Mouse (Mus musculus) kidney, adult 2 months (tissue): ENCODE measurements around the gene Cyp39a1. TPM values are rescaled to one million over a fixed set of nuclear protein-coding genes. Genes with fewer than 3 reads are reported as not detected.

ENCODE experiments used
- DNase-seq: peaks from one replicate; pipeline ENCODE4 v3.0.0; 2021
- H3K27ac ChIP-seq: fragments of 200-500 bp; 2 replicates; pipeline ENCODE4 v1.5.1; 2012; ENCODE audit warnings: low read depth, low read length, control low read depth, inconsistent platforms; ENCODE audit not compliant: insufficient read depth
- H3K27me3 ChIP-seq: fragments of 200-500 bp; replicated peaks from 2 replicates; pipeline ENCODE4 v1.6.1; 2012; ENCODE audit warnings: mild to moderate bottlenecking, moderate library complexity, low read length, inconsistent platforms; ENCODE audit not compliant: control insufficient read depth, insufficient read depth
- H3K36me3 ChIP-seq: fragments of 200-500 bp; 2 replicates; pipeline ENCODE4 v1.6.1; 2012; ENCODE audit warnings: mild to moderate bottlenecking, moderate library complexity, low read length, inconsistent platforms; ENCODE audit not compliant: control insufficient read depth, insufficient read depth
- H3K4me1 ChIP-seq: fragments of 200-500 bp; 2 replicates; pipeline ENCODE4 v1.6.1; 2011; ENCODE audit warnings: low read length; ENCODE audit not compliant: control insufficient read depth, insufficient read depth
- H3K4me3 ChIP-seq: fragments of 200-500 bp; 2 replicates; pipeline ENCODE4 v1.5.1; 2011; ENCODE audit warnings: mild to moderate bottlenecking, low read depth, low read length, control low read depth; ENCODE audit not compliant: insufficient read depth
- CTCF ChIP-seq: fragments of 200-500 bp; conservative IDR thresholded peaks from 2 replicates; pipeline ENCODE4 v1.5.1; 2011; ENCODE audit warnings: low read depth, mild to moderate bottlenecking, control low read depth, low read length, moderate library complexity, mixed read lengths; ENCODE audit not compliant: insufficient read depth, insufficient read length
- POLR2A ChIP-seq: fragments of 200-500 bp; IDR thresholded peaks from one replicate; pipeline ENCODE4 v1.6.1; 2011; ENCODE audit warnings: low read depth, low read length, control low read depth
- WGBS: fragments of 180-500 bp; shearing (Covaris S2); methylation state at CpG from one replicate; pipeline ENCODE4 v1.1.7; 2018; 5-methylcytosine and 5-hydroxymethylcytosine counted together
- polyA plus RNA-seq: library from polyadenylated mRNA; depleted of rRNA; stranded (reverse); fragments of >200 nt; gene quantifications from 2 replicates; pipeline ENCODE4 v1.2.3, GENCODE M21; 2012

The Cyp39a1 gene
- polyA plus RNA-seq, 1 experiment, result 3.6 TPM

GRCm38 (mm10) chr17:43731327-43731726 is 64.1 kb downstream of the Cyp39a1 start:
- no peaks in the 10 kb centered on the region for H3K27me3 ChIP-seq
- no peaks in the 10 kb centered on the region for H3K4me1 ChIP-seq
- TF ChIP-seq POLR2A, result no peak
- TF ChIP-seq CTCF, result no peak
- H3K27ac ChIP-seq, result no peak overlapping the region
- DNase-seq, result no peak
- no peak overlapping the region for H3K4me3 ChIP-seq
- no peaks in the 10 kb centered on the region; the same call in 1 of the 2 replicates for H3K36me3 ChIP-seq
- 56% methylated on average over 8 of the region's 8 CpGs for WGBS

GRCm38 (mm10) chr17:43731976-43732375 is 64.8 kb downstream of the Cyp39a1 start:
- WGBS, result 82% methylated on average over 8 of the region's 8 CpGs
- no peak for DNase-seq
- H3K27me3 ChIP-seq, result no peaks in the 10 kb centered on the region
- H3K4me1 ChIP-seq, result no peaks in the 10 kb centered on the region
- H3K36me3 ChIP-seq, result no peaks in the 10 kb centered on the region; the same call in 1 of the 2 replicates
- no peak overlapping the region for H3K4me3 ChIP-seq
- no peak overlapping the region for H3K27ac ChIP-seq
- TF ChIP-seq CTCF (no peak), POLR2A (no peak)

- TF ChIP-seq CTCF, result no peak
- no peak for TF ChIP-seq POLR2A
- WGBS, result 78% methylated on average over 4 of the region's 4 CpGs
- Histone ChIP-seq H3K4me1 (no peaks in the 10 kb centered on the region), H3K36me3 (no peaks in the 10 kb centered on the region; the same call in 1 of the 2 replicates), H3K27me3 (no peaks in the 10 kb centered on the region), H3K4me3 (no peak overlapping the region), H3K27ac (no peak overlapping the region)
- DNase-seq, result no peak
These were observed 67.0 kb downstream of the Cyp39a1 start for GRCm38 (mm10) chr17:43734252-43734651.

GRCm38 (mm10) chr17:43743933-43744332 is 76.7 kb downstream of the Cyp39a1 start:
- H3K27ac ChIP-seq, result no peak overlapping the region
- H3K4me1 ChIP-seq, result peaks cover 7% of the 10 kb centered on the region; the same call in 1 of the 2 replicates
- no peaks in the 10 kb centered on the region for H3K36me3 ChIP-seq
- WGBS, result 50% methylated on average over 5 of the region's 5 CpGs
- no peak overlapping the region for H3K4me3 ChIP-seq
- DNase-seq, result peak; percentile 18
- H3K27me3 ChIP-seq, result no peaks in the 10 kb centered on the region
- TF ChIP-seq CTCF (no peak), POLR2A (no peak)

- H3K4me1 ChIP-seq, result peaks cover 7% of the 10 kb centered on the region; the same call in 1 of the 2 replicates
- 9% methylated on average over 4 of the region's 4 CpGs for WGBS
- no peak overlapping the region for H3K4me3 ChIP-seq
- H3K27me3 ChIP-seq, result no peaks in the 10 kb centered on the region
- TF ChIP-seq POLR2A (no peak), CTCF (no peak)
- H3K36me3 ChIP-seq, result no peaks in the 10 kb centered on the region
- H3K27ac ChIP-seq, result no peak overlapping the region
- DNase-seq, result peak; percentile 44
These were observed 77.2 kb downstream of the Cyp39a1 start for GRCm38 (mm10) chr17:43744425-43744824.

GRCm38 (mm10) chr17:43751146-43751545 is 83.9 kb downstream of the Cyp39a1 start:
- WGBS, result 89% methylated on average over 6 of the region's 6 CpGs

GRCm38 (mm10) chr17:43752811-43753210 is 85.6 kb downstream of the Cyp39a1 start:
- Histone ChIP-seq H3K36me3 (no peaks in the 10 kb centered on the region), H3K4me3 (no peak overlapping the region), H3K27ac (no peak overlapping the region), H3K27me3 (no peaks in the 10 kb centered on the region), H3K4me1 (no peaks in the 10 kb centered on the region)
- TF ChIP-seq CTCF (no peak), POLR2A (no peak)
- 78% methylated on average over 1 of the region's 1 CpGs for WGBS
- DNase-seq, result no peak

More at GRCm38 (mm10) chr17:43751146-43751545, 83.9 kb downstream of the Cyp39a1 start:
- no peak for DNase-seq
- H3K27me3 ChIP-seq, result no peaks in the 10 kb centered on the region
- no peaks in the 10 kb centered on the region for H3K36me3 ChIP-seq
- H3K4me1 ChIP-seq, result no peaks in the 10 kb centered on the region
- no peak overlapping the region for H3K4me3 ChIP-seq
- no peak overlapping the region for H3K27ac ChIP-seq
- no peak for TF ChIP-seq CTCF
- no peak for TF ChIP-seq POLR2A
